Mouse (Mus musculus) cerebral cortex, adult 2 months (tissue): Measurements from ENCODE around the gene Zfp831.

Experiments used
- WGBS: fragments of 180-500 bp; shearing (Covaris S2); methylation state at CpG from one replicate; pipeline ENCODE4 v1.1.7; 2018; 5-methylcytosine and 5-hydroxymethylcytosine counted together

Gene Zfp831

DNA sequence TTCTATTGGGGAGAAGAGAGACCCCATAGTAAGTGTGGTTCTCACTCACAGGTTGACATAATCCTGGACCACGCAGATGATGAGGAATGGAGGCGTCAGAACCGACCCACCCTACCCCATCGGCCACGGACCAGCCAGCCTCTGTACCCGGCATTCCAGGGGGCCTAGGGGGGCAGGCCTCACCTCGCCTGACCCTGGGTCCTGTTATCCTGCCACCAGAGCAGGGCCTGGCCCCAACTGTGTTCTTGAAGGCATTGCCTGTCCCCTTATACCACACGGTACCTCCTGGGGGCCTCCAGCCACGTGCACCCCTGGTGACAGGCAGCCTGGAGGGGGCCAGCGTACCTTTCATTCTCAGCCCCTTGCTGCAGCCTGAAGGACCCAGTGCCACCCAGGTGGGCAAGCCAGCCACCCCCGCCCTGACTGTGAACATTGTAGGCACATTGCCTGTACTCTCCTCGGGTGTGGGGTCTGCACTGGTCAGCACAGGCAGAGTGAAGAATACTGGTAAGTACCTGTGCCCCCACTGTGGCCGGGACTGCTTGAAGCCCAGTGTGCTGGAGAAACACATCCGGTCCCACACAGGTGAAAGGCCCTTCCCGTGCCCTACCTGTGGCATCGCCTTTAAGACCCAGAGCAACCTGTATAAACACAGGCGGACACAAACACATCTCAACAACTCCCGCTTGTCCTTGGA, at the start of gene Zfp831:
Gene Zfp831, plus strand, starts transcription at position 87 of the 697 bp plus-strand sequence.
- WGBS = 92% methylated on average over 18 of the region's 18 CpGs

DNA sequence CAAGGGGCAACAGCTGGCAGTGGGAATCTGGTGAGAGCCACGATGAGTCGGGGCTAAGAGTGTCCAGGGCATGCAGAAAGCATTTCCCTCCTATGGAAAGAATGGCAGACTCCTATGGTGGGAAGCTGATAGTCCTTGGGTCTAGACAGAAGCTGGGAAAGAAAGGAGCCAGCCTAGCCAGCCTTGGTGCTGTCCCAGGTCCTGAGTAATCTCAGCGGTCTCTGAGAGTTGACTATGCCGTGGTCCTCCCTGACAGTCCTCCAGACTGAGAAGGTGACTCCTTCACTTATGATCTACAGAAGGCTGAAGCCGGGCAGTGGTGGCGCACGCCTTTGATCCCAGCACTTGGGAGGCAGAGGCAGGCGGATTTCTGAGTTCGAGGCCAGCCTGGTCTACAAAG, 48.4 kb upstream of the Zfp831 start:
- WGBS = 92% methylated on average over 9 of the region's 9 CpGs

DNA sequence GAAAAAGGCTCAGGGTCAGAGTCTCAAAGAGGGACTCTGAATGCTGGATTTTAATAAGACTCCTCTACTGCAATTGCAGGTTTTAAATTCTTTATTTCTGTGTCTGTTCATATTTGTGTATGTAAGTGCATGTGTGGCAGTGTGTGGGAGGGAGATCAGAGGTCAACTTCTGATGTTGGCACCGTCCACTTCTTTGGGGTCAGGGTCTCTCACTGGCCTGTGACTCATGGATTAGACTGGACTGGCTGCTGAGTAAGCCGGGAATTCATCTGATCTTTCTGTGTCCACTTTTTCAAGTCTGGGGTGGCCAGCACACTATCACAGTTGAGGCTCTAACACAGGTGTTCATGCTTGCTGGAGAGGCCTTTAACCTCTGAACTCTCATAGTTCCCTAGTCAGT, 47.7 kb upstream of the Zfp831 start:
- 84% methylated on average over 2 of the region's 2 CpGs for WGBS

DNA sequence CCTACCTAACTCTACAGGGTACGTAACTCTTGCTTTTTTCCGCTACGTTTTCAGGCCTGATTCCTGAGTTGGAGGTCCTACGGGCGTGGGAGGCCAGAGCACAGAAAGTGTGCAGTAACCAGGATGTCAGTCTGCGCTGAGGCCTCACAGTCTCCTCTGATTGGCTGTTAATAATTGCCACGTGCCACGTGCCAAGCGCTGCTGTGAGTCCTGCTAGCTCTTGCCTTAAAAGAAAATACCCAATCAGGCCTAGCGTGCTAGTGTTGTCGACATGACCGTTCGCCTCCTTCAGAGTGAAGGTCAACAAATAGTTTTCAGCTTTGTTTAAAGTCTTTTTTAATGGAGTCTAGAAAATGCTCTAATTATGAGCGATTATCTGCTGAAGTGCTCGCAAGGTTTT, 46.9 kb upstream of the Zfp831 start:
- 89% methylated on average over 15 of the region's 15 CpGs for WGBS

DNA sequence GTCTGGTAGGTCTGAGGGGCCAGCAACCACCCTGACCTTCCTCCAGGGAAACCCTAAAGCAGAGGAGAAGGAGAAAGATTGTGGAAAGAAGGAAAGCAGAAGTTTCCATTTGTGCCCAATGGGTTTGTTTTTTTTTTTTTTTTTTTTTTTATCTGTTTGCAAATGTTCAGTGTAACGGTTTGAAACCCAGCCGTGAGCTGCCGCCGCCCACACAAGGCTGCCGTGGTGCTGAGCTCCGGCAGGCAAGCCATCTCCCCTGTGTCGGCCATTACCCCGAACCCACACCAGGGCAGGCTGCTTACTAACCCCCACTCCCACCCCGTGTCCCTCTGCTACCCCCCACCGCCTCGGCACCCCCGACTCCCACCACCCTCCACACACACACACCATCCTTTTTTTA, 44.9 kb upstream of the Zfp831 start:
- 38% methylated on average over 12 of the region's 12 CpGs for WGBS

DNA sequence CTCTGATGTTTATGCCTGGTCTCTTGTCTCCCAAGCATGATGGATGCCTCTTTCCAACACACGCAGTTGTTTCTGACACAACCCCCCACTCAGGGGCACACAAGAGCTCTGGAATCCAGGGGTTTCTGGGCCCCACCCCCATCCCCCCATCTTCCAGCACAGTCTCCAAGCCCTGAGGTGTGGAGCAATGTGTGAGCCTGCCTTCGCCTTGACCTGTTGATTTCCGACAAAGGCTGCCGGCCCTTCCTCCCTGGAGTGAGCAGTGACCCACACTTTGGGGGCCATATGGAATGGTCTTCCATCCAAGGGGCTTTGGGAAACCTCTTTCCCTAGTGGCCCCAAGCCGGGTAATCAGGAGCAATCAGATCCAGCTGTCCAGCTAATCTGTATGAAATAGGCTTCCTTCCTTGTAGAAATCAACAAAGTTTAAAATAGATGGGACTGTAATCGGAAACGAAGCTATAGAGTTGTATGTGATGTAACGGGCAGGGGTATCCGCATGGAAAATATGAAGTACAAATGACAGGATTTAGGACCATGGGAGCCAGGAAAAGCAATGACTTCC, 44.2 kb upstream of the Zfp831 start:
- WGBS = 43% methylated on average over 9 of the region's 9 CpGs

DNA sequence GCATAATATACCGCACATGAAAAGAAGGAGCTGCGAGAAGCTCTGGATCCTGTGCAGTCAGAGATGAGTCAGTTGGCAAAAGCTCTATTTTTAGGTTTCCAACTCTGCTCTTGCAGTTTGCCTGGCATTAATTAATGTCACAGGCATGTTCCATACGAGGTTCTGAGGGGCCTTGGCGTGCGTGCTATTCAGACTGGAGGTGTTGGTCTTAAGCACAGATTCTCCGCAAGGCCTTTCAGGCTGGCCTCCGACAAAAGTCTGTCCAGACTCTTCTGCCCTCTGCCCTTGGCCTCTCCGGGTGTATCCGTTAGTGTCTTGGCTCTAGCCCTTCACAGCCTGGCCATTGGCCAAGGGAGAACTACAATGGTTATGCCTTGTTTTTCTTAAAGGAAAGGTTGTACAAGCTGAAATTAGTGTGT, 43.5 kb upstream of the Zfp831 start:
- 32% methylated on average over 9 of the region's 9 CpGs for WGBS

DNA sequence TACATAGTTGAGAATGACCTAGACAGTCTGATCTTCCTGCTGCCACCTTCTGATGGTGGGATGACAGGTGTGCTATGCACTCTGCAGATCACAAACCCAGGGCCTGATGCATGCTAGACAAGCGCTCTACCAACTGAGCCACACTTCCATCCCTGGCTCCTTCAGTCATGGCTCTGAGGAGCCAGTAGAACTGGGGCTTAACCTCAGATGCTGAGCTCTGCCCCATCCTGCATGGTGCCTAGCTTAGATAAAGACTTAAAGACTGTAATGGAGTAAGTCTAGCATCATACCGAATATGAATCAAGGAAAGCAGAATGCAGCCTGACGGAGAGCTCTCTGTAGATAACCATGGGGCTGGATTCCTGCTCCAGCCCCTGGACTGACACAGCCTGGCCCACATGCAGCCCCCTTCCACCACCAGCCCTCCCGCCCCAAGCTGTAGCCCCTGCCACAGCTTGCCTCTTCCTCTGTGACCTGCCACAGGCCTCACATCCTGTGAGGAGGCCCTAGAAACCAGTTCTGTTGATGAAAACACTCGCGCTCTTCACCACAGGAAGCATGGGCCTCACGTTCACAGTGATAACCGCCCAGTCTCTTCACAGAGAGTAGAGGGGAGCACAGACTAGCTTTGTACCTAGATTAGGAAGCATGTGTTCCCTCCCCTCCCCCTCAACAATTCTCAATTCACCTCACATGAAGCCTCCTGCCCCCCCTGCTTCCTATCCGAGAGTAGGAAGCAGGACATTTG, 41.2 kb upstream of the Zfp831 start:
- WGBS = 77% methylated on average over 9 of the region's 9 CpGs

DNA sequence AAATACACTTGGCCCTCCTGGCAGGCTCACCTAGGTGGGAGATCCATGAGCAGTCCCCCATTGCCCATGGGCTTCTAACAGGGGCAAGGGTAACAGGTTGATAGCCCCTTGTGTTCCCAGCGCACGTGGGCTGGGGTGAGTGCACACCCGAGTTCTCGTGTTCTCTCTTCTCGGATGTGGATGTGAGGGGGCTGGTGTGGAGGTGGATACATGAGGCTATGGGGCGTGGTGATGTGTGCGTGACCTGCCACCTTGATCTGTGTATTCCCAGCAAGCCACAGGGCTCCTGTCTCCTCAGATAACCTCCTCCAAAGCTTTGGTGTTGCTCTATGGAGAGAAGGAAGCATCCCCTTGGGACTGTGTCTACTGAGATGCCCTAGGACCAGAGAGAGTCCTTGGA, 40.0 kb upstream of the Zfp831 start:
- WGBS = 82% methylated on average over 7 of the region's 7 CpGs

DNA sequence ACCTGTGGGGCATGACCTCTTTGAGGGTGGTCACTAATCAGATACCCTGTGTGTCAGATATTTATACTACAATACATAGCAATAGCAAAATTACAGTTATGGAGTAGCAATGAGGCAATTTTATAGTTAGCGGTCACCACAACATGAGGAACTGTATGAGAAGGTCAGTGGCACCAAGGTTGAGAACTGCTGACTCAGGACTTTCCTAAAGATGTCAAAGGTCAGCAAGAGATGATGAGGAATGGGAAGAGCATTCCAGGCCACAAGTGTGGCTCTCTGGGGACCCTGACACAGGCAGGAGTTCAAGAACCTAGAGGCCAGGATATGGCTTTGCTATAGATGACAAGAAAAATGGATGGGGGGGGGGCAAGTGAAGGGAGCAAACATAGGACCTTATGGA, 38.3 kb upstream of the Zfp831 start:
- 95% methylated on average over 1 of the region's 1 CpGs for WGBS

DNA sequence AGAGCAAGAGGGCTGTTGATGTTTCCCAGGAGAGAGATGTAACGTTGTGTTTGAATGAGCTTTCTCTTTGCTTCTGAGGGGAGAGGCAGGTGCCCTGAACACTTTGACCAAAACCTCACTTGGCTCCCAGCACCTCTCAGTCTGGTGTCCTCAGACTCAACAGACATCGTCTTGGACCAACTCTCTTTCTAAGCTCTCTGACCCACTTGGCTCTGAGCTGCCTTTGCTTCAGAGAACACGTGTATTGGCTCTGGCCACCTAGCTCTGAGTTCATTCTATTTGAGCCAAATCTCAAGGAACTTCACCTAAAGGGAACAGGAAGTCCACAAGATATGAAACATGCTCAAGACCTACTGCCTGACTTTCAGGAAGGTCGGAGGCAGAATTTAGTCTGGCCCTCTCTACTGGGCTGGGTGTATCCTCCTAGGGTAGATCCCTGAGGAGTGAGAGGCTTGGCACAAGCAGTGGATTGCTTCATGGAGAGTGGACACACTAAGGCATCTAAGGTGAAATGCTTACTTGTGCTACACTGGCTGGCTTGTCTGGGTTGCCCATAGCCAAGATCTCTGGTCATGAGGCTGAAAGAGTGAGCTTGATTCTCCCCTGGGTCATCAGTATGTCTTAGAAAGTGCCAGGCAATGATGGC, 37.8 kb upstream of the Zfp831 start:
- 83% methylated on average over 4 of the region's 4 CpGs for WGBS

DNA sequence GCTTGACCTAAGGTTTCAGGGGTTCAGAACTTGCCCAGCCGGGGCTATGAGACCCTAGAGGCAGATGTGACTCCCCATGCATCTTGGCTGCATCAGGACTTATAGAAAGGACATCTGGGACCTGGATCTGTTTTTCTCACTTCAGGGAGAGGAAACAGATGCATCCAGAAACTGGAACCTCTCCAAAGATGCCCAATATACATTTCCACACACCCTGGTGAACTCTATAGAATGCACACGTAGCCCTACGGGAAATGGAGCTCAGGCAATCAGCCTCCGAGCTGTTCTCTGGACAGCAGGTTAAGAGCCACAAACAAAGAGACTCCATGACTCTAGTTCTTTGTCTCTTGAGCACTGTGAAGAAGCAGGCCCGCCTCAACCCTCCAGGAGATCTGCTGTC, 37.0 kb upstream of the Zfp831 start:
- WGBS = 75% methylated on average over 5 of the region's 5 CpGs

DNA sequence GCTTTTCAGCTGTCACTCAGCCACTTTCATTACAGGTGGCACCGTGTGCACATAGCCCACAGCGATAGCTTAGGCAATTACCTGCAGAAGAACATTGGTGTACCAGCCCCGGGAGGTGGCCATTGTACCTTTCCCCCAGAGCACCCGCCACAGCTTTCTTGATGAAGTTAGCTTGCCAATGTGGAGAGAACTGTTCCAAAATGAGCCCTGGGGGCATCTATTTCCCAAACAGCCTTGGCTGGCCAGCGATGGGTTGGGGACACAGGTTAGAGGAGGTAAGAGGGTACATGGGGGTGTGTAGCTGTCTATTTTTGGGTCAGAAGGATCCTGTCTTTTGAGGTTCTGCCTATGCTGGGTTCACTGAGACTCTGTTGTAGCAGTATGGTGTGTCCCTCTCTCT, 33.4 kb upstream of the Zfp831 start:
- 76% methylated on average over 5 of the region's 5 CpGs for WGBS

DNA sequence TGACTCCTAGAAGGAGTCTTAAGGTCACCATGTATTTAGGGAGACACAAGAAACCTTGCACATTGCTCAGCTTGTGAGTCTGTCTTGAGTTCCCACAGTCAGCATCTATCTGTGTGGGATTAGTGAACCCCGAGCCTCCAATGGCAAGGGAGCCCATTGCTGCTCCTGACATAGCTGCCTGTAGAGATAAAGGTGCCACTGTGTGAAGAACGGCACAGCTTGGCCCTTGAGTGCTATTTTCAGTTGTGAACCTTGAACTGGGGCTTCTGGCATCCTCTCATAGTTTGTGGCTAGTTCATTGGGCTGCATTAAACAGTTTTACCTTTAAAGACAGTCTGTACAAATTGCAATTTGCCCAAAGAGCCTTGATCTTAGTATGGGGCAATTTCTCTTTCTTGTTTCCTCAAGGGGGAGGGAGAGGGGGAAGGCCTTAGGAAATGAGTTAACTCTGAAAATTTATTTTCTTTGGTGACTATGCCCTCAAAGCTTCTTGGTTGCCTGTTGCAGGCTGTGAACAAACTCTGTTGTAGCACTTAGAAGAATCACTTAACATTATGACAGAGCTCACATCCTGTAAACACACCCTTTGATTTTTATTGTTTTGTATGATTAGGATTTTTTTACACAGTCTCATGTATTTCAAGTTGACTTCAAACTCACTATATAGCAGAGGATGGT, 30.8 kb upstream of the Zfp831 start:
- WGBS = 90% methylated on average over 2 of the region's 2 CpGs

DNA sequence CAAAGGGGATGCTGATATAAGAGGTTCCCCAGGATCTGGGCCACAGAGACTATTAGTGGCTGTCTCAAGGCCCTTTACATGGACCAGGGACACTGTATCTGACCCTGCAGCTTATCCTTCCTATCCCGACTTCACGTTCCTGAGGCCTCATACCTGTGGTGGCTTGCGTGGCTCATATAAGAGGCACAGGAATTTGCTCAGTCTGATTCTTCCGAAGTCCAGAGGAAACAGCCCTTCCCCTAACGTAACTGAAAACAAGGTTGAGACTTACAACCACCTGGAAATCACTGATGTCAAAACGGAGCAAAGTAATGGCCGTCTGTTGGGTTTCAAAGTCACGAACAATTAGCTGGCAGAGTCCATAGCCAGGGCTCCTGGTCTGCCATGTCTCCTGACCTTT, 30.1 kb upstream of the Zfp831 start:
- 96% methylated on average over 8 of the region's 8 CpGs for WGBS

DNA sequence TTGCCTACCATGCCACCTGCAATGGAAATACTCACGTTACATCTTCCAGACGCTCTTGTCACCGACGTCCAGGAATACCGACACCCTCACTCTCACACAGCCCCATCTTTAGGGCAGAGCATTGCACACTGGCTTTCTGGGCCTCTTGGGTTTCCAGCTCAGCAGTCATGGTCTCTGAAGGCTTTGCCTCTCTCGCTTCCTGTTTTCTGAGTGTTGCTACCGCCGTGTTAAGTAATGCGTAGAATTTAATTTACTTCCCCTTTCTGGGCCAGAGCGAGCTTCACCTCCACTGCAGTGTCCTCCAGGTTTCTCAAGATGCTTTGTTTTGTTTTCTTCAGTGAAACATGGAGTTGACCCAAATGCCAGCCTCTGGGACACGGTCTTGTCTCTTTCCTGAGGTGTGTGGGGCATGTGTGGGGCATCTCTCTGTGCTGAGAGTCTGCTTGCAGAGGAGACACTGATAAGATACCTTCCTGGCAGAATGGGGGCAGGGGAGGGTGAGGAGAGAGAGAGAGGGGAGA, 29.4 kb upstream of the Zfp831 start:
- 79% methylated on average over 11 of the region's 11 CpGs for WGBS

DNA sequence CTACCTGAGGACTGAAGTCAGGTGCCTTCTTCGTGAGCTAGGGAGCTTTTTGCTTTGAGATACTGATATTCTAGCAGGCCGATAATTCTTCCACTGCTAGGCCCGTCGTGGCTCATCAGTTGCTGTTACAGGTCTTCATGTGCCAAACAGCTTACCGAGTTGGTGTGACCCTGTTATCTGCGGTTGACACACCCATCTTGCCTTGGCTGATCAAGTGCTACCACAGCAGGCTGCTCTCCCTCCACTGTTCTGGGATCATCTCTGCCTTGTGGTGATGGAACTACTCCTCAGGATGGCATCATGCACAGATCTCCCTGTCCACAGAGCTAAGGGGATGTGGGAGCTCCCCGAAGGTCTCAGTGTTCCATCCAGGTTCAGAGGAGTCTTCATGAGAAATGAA, 21.5 kb upstream of the Zfp831 start:
- 93% methylated on average over 7 of the region's 7 CpGs for WGBS

DNA sequence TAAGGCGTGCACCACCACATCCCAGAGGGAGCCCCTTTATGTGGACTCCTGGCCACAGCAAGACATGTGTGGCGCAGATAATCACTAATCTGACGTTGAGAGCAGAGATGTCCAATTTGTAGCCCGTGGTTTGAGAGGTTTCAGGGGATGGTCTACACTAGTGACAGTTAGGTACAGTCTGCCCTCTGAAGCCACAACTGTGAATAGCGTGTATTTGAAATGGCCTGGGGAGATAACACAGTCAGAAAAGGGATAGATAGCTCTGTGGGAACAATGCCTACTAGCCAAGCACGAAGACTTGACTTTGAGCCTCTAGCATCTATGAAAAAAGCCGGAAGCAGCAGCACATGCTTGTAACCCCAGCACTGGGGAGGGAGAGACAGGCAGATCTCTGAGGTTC, 18.9 kb upstream of the Zfp831 start:
- 87% methylated on average over 7 of the region's 7 CpGs for WGBS

DNA sequence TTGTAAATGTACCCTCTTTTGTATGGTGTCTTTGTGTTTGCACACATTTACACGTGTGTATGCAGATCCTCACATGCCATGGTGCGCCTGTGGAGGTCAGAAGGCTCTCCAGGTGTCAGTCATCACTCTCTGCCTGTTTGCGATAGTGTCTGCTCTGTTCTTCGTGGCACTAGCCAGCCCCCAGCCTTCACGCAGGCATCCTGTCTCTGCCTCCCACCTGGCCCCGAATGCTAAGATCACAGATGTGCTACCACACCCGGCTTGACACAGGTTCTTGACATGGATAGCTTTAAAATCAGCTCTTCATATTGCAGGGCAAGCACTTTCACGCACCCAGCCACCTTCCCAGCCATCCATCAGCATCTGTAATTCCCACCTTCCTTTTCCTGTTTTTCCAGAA, 16.3 kb upstream of the Zfp831 start:
- WGBS = 73% methylated on average over 8 of the region's 8 CpGs

DNA sequence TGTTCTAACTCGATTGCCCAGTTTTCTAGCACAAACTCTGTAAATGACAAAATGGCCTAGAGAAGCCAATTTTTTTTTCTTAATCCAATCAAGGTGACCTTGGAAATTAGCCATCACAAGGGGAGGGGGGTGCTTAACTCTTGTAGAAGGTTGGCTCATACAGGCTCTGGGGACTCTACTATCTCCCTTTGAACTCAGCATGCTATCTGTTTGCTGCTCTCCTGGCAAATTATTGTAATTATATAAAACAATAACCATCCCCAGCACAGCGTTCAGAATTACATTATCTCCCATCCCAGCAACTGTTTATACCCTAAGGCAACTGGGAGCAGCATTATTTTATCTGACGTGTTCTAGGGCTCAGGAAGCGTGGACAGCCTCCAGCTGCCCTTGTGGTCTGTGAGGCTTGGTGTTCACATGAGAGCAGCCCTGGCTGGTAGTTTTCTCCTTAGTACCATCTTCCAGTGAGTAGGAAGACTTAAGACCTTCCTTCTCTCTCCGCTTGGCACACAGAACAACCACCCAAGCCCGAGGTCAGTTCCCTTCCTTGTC, 14.0 kb upstream of the Zfp831 start:
- WGBS = 73% methylated on average over 6 of the region's 6 CpGs

DNA sequence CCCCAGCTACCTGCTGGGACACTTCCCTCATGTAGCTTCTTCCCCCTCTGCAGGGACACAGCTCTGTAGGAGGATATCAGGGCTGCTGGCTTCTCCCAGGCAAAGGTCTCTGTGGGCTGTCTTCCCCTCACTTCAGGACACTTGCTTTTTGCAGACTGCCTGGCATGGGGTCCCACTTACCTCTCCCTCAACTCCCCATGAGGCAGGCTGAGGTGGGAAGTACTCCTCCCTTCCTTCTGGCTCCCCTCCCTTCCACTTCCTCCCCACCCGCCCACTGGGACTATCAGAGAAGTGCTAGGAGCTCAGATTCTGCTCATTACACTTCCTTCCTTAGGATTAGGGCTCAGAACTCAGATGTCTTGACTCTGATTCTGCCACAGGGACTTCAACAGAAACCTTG, 6.6 kb upstream of the Zfp831 start:
- 64% methylated on average over 1 of the region's 1 CpGs for WGBS

DNA sequence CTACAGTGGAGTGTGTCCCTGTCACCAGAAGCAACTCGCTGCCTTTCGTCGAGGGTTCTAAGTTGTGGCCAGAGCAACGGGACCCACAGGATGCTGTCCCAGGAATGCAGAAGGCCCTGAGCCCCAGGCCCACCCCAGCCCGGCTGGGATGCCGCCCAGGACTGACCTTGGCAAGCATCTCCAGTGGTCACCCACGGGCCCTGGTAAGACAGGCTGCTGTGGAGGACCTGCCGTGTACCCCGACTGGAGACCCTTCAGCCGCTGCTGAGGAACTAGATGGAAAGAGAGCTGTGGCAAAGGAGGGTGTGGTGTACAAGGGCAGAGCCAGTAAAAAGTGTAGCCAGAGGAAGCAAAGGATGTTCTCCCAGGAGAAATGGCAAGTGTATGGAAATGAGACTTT, 1.6 kb downstream of the Zfp831 start:
- 87% methylated on average over 10 of the region's 10 CpGs for WGBS
